Mouse (Mus musculus) brain, adult 2 months (tissue): Measurements from ENCODE around the gene Clta.
"Not testable (repeated sequence)": the region's sequence is repeated elsewhere in the genome, so short reads cannot be mapped to it uniquely, and the experiment has no call there.

ENCODE experiments used
- DNase-seq: peaks from one replicate; pipeline ENCODE4 v3.0.0; 2011; ENCODE audit warnings: low read depth, low spot score

Gene Clta

GRCm38 (mm10) chr4:44024241-44024640 lies 20.0 kb downstream of the Clta start:
- DNase-seq: no peak

GRCm38 (mm10) chr4:44025570-44025969 lies 21.3 kb downstream of the Clta start:
- no peak for DNase-seq

- DNase-seq: peak; percentile 86
Observed at GRCm38 (mm10) chr4:44028303-44029135, 24.3 kb downstream of the Clta start.

- peak; percentile 64 for DNase-seq
Observed at GRCm38 (mm10) chr4:44029661-44030066, 25.4 kb downstream of the Clta start.

GRCm38 (mm10) chr4:44031521-44031920 lies 27.3 kb downstream of the Clta start:
- peak; percentile 63 for DNase-seq

- no peak for DNase-seq
Observed at GRCm38 (mm10) chr4:44036455-44036854, 32.2 kb downstream of the Clta start.

- DNase-seq: no peak
Observed at GRCm38 (mm10) chr4:44040802-44041201, 36.5 kb downstream of the Clta start.

- no peak for DNase-seq
Observed at GRCm38 (mm10) chr4:44042429-44042828, 38.2 kb downstream of the Clta start.

GRCm38 (mm10) chr4:44043182-44043581 lies 38.9 kb downstream of the Clta start:
- not testable (repeated sequence) for DNase-seq

- no peak for DNase-seq
Observed at GRCm38 (mm10) chr4:44044685-44045356, 40.6 kb downstream of the Clta start.

GRCm38 (mm10) chr4:44046066-44046465 lies 41.8 kb downstream of the Clta start:
- DNase-seq: no peak

GRCm38 (mm10) chr4:44049812-44050211 lies 45.6 kb downstream of the Clta start:
- DNase-seq: no peak

GRCm38 (mm10) chr4:44059674-44060073 lies 55.4 kb downstream of the Clta start:
- no peak for DNase-seq

GRCm38 (mm10) chr4:44062062-44062461 lies 57.8 kb downstream of the Clta start:
- peak; percentile 56 for DNase-seq

GRCm38 (mm10) chr4:44062816-44063215 lies 58.6 kb downstream of the Clta start:
- peak; percentile 22 for DNase-seq

- DNase-seq: peak; percentile 88
Observed at GRCm38 (mm10) chr4:44065355-44066025, 61.2 kb downstream of the Clta start.

- DNase-seq: no peak
Observed at GRCm38 (mm10) chr4:44066891-44067290, 62.6 kb downstream of the Clta start.

GRCm38 (mm10) chr4:44068736-44069135 lies 64.5 kb downstream of the Clta start:
- peak; percentile 17 for DNase-seq

GRCm38 (mm10) chr4:44069411-44069810 lies 65.2 kb downstream of the Clta start:
- DNase-seq: no peak

- DNase-seq: no peak
Observed at GRCm38 (mm10) chr4:44070641-44071040, 66.4 kb downstream of the Clta start.

GRCm38 (mm10) chr4:44071741-44072145 lies 67.5 kb downstream of the Clta start:
- DNase-seq: peak; percentile 24

- peak; percentile 98 for DNase-seq
Observed at GRCm38 (mm10) chr4:44072146-44072872, 68.1 kb downstream of the Clta start.
